Mouse (Mus musculus) intestine, postnatal 0 days (tissue): ENCODE data around the gene Dner. TPM values are rescaled to one million over a fixed set of nuclear protein-coding genes. Genes with fewer than 3 reads are reported as not detected.

Experiments used
- ATAC-seq: fragments of 200-750 bp; cut with Nextera tagmentation; 2 replicates; pipeline ENCODE4 v1.8.0; 2017; ENCODE audit warnings: mild to moderate bottlenecking, moderate TSS enrichment, moderate library complexity
- H3K27ac ChIP-seq: fragments of 300-500 bp; sonication (generic); 2 replicates; pipeline ENCODE4 v1.5.1; 2014; ENCODE audit warnings: mild to moderate bottlenecking, low read depth, low read length, moderate library complexity
- H3K27me3 ChIP-seq: fragments of 300-500 bp; sonication (generic); replicated peaks from 2 replicates; pipeline ENCODE4 v1.6.1; 2014; ENCODE audit warnings: low read length, mixed read lengths; ENCODE audit not compliant: control insufficient read depth, insufficient read depth
- H3K36me3 ChIP-seq: fragments of 300-500 bp; sonication (generic); 2 replicates; pipeline ENCODE4 v1.6.1; 2014; ENCODE audit warnings: mild to moderate bottlenecking, moderate library complexity; ENCODE audit not compliant: control insufficient read depth, insufficient read depth
- H3K4me1 ChIP-seq: fragments of 300-500 bp; sonication (generic); replicated peaks from 2 replicates; pipeline ENCODE4 v1.6.1; 2014; ENCODE audit warnings: antibody characterized with exemption, low read length, mixed read lengths; ENCODE audit not compliant: control insufficient read depth, insufficient read depth
- H3K4me2 ChIP-seq: fragments of 300-500 bp; sonication (generic); replicated peaks from 2 replicates; pipeline ENCODE4 v1.6.1; 2014; ENCODE audit warnings: low read depth, mild to moderate bottlenecking, moderate library complexity
- H3K4me3 ChIP-seq: fragments of 300-500 bp; sonication (generic); 2 replicates; pipeline ENCODE4 v1.5.1; 2014; ENCODE audit warnings: low read depth, low read length
- H3K9ac ChIP-seq: fragments of 300-500 bp; sonication (generic); 2 replicates; pipeline ENCODE4 v1.6.1; 2014; ENCODE audit warnings: mild to moderate bottlenecking, low read depth, low read length
- H3K9me3 ChIP-seq: fragments of 300-500 bp; sonication (generic); 2 replicates; pipeline ENCODE4 v1.6.1; 2016; ENCODE audit warnings: mixed run types; ENCODE audit not compliant: control insufficient read depth
- CTCF ChIP-seq: sonication (generic); IDR thresholded peaks from 2 replicates; pipeline ENCODE4 v1.5.1; 2016; ENCODE audit warnings: low read depth, mild to moderate bottlenecking, control low read depth, antibody characterized with exemption, moderate library complexity
- WGBS: fragments of 180-500 bp; shearing (Covaris S2); extraction: QIAGEN DNeasy Blood & Tissue Kit; methylation state at CpG from one replicate; pipeline ENCODE4 v1.1.7; 2014; 5-methylcytosine and 5-hydroxymethylcytosine counted together
- microRNA-seq: library from miRNA; unstranded; fragments of <30 nt; microRNA quantifications from one replicate; pipeline ENCODE4, GENCODE M21; 2016
- polyA plus RNA-seq: library from polyadenylated mRNA; unstranded; fragments of >200 nt; fragmentation: Nextera tagmentation; extraction: Ambion mirVana; gene quantifications from 2 replicates; pipeline ENCODE4 v1.2.1, GENCODE M21; 2015

Gene Dner
- polyA plus RNA-seq, 1 experiment from 2014 or later: 2.1 TPM

- H3K4me2 ChIP-seq: no peak overlapping the region
- H3K27me3 ChIP-seq: no peaks in the 10 kb centered on the region
- no peaks in the 10 kb centered on the region for H3K4me1 ChIP-seq
- TF ChIP-seq CTCF: no peak
- H3K27ac ChIP-seq: no peak overlapping the region
- no peaks in the 10 kb centered on the region for H3K9me3 ChIP-seq
- no peaks in the 10 kb centered on the region for H3K36me3 ChIP-seq
- 54% methylated on average over 3 of the region's 3 CpGs for WGBS
- ATAC-seq: no peak
- H3K9ac ChIP-seq: no peak overlapping the region
- H3K4me3 ChIP-seq: no peak overlapping the region
Observed at GRCm38 (mm10) chr1:84325309-84325708, 370.7 kb downstream of the Dner start.

GRCm38 (mm10) chr1:84321327-84321726, 374.7 kb downstream of the Dner start:
- WGBS: 70% methylated on average over 4 of the region's 4 CpGs
- H3K27ac ChIP-seq: no peak overlapping the region
- H3K36me3 ChIP-seq: no peaks in the 10 kb centered on the region
- H3K9me3 ChIP-seq: no peaks in the 10 kb centered on the region
- TF ChIP-seq CTCF: no peak
- no peak for ATAC-seq
- no peaks in the 10 kb centered on the region for H3K27me3 ChIP-seq
- H3K4me3 ChIP-seq: no peak overlapping the region
- H3K4me2 ChIP-seq: no peak overlapping the region
- H3K4me1 ChIP-seq: no peaks in the 10 kb centered on the region
- no peak overlapping the region for H3K9ac ChIP-seq

Small RNAs within 50 kb of the gene (microRNA-seq; reads per million reads assigned to microRNA genes)
- not detected for gene Mir5126

Other genes with a start within 250 kb of the Dner start
- 14.4 and 18.5 TPM in 2 replicates for gene Fbxo36, start 143.6 kb upstream of the Dner start, polyA plus RNA-seq
- 40.7 and 46.4 TPM in 2 replicates for gene Trip12, start 144.3 kb upstream of the Dner start, polyA plus RNA-seq
- gene Slc16a14, start 238.9 kb upstream of the Dner start, polyA plus RNA-seq: 0.04 TPM in 1 of 2 replicates, not detected in the other